Mouse (Mus musculus) thymus, postnatal 14 days (tissue): ENCODE measurements at regions not wholly inside any gene's neighbourhood (a gene's known extent, or its start where the extent isn't known, plus 50 kb on each side); places are given as distances from the start of the nearest gene placed in this dataset.

Experiments
- DNase-seq: peaks from one replicate; pipeline ENCODE4 v3.0.0; 2021

- DNase-seq: no peak
Measured at GRCm38 (mm10) chr5:119153086-119153485, 517.4 kb upstream of the Tbx3 start.

DNA sequence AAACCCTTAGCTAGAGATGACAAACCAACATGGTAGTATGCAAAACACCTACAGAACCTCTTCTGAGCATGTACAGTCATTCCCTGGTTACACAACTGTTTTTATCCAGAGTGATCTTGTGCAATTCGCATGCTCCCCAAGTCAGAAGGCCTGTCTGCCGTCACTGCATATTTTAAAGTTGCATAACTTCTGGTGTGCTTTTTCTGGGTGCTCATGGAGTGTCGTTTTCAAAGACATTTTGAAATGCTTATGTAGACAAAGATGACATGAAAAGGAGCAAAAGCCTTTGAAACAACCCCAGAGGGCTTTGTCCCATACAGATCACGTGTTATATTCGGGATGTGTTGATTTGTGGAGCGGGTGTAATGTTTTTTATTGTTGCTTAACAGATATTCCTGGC is 513.8 kb upstream of the Tbx3 start:
- no peak for DNase-seq

DNA sequence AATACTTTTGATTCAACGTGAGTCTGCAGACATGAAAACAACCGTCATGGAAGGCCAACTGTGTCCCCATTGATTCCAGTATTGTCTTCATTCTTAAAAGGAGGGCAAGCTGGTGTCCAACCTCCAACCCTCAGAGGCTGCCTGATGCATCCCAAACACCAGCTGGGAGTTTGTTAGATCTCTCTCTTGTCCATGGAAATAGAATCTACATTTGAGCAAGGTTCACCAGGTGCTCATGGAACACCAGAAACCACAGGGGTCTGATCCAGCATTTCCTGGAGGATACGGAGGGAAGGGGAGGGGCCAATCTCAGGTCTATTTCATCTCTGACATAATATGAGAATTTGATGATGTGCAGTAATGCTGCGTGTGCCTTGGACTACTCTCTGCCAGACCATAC is 512.3 kb upstream of the Tbx3 start:
- no peak for DNase-seq

GRCm38 (mm10) chr5:119162132-119162675 is 508.3 kb upstream of the Tbx3 start:
- DNase-seq: no peak

- DNase-seq: no peak
Measured at GRCm38 (mm10) chr5:119167718-119168117, 502.8 kb upstream of the Tbx3 start.

DNA sequence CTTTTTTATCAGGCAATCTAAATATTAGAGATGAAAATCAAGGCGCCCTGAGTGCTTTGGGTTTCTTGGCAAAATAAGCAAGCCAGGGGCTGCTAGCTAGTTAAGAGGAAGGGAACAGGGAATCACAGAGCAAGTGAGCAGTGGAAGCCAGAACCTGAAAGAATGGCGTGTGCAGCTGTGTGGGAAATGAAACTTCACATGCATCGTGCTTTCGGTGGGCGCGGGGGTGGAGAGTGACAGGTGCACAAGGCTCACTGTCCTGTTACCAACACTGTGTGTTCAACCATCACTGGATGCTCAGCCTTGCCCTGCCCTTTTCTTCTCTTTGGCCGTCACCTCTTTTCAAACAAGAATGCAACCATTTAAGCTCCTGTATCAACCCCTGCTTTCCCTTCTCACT is 501.2 kb upstream of the Tbx3 start:
- no peak for DNase-seq

DNA sequence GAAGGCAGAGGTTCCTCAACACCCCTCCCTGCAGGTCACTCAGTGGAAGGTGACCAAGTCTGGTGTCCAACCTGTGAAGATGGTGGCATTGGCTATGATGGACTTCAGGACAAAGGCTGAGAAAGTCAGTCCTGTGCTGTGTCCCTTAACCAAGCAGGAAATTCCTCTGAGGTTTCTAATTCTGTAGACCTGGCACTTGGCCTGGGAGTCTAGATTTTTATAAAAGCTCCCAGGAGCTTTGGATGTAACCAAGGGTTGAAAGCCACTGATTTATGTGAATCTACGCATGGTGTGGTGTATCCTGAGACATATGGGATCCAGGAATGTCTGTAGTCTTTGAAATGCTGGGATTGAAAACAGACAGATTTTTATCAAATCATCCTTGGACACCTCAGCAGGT is 498.8 kb upstream of the Tbx3 start:
- no peak for DNase-seq

GRCm38 (mm10) chr5:119178805-119179204 is 491.7 kb upstream of the Tbx3 start:
- no peak for DNase-seq

GRCm38 (mm10) chr5:119183545-119184047 is 486.9 kb upstream of the Tbx3 start:
- DNase-seq: no peak

DNA sequence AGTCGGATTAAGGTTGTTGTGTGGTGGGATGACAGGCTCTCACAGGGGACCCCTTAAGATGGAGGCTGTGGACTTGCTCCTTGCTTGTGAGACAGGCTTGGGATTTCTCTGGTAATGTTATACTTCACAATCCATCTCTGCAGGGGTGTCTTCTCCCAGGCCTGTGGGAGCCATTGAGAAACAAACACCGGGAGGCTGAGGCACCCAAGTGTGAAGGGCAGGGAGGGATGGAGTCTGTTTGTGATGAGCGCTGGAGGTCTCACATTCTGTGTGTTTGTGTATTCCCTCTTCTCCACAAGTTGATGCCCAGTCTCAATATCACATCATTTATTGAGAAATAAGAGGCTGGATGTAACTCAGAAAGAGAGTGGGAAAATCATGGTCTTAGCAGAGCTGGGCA is 483.9 kb upstream of the Tbx3 start:
- no peak for DNase-seq

DNA sequence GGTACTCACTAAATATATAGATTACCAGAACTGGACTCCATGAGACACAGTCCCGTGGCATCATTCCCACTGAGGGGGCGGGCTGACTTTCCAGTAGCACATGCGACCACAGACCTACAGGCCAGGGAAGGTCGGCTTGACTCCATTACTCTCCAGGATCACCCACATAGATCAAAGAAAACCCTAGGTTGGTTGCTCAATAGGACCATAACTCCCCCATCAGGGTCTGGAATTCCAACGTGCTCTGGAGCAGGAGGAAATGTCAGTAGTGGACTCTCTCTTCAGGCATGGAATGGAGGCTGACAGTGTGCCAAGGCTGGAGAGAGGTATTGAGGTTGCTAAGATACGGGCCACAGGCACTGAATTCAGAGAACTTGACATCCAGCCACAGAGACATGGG is 482.0 kb upstream of the Tbx3 start:
- DNase-seq: no peak

DNA sequence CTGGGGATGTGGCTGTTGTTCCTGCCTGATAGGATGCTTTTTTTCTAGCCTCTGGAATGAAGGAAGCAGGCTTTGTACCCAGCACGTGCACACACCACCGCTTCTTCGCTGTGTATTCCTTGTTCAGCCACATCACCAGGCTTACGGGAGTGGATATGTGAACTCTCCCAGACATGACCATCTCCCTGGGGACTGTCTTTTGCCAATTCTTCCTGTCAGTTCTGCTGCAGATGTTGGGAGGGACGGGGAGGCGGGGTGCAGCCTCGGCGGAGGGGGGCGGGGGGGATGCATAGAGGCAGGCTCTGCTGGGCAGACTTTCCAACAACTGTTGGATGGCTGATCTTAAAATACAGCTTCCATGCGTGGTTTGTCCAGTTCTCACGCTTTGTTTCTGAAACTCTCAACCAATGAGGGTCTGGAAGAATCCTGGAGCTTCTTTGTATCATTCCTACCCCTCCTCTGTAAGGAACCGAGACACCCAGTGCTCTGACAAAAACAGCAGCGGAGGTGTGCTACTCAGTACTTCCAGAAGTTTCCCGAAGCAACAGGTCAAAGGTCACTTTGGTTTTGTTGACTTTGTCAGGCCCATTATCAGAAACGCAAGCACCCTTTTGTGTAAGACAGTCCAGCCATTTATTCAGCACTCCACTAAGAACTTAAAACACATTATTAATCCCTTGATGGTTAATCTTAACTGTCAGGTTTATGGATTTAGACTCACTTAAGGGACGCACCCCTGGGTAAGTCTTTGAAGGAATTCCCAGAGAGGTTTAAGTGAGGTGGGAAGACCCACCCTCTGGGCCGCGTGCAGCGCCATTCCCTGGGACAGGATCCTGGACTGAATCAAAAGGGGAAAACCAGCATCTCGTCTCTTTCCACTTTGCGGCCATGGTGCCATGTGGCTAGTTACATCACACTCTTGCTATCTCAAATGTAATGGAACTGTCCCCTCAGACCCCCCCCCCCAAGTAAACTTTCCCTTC is 476.5 kb upstream of the Tbx3 start:
- DNase-seq: no peak

DNA sequence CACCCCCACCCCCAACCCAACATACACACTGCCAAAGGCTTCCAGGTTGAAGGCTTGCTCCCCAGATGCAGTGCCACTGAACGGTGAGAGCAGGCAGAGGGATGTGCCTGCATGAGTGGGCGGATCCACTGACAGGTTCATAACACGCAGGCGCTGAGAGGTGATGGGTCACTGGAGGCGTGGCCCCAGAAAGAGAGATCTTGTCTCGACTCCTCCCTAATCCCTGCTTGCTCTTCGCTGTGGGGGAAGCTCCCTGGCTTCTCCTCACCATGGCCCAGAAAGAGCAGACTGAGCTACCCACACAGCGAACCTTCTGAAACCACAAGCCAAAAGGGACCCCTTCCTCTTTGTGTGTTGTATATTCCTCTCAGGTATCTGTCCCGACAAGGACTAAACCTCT is 470.6 kb upstream of the Tbx3 start:
- no peak for DNase-seq

DNA sequence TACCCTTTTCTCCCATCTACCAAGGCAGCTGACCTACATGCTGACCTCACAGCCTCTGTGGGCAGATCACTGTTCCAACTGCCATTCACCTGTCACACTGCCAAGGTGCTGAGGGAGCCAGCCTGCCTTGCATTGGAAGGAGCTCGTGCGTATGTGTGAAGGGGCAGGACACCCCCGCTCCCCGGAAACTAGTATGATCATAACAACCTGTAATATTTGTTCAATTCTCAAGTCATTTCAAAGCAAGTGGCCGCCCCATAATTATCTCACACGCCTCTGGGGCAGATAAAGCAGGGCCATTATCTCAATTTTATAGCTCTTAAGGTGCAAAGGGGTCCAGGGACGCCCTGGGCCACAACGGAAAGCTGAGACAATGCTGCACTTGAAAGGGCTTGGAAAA is 469.2 kb upstream of the Tbx3 start:
- no peak for DNase-seq

GRCm38 (mm10) chr5:119204736-119205135 is 465.7 kb upstream of the Tbx3 start:
- DNase-seq: no peak

DNA sequence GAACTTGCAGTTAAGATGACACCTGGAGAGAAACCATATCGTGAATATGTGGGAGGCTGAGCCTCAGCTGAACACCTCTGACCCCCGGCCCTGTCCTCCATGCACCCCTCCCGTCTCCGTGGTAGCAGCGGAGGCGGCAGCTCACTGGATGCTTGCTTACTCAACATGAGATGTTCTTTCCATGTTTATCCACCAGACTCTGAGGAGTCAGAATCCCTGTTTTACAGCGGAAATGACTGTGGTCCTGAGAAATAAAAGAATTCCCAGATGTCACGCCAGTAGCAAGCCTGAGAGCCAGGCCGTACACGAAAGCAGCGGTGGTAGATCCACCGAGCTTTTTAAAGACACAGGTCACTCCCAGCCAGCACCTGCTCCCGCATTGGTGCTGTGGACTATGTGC is 462.4 kb upstream of the Tbx3 start:
- no peak for DNase-seq

GRCm38 (mm10) chr5:119213196-119213595 is 457.3 kb upstream of the Tbx3 start:
- DNase-seq: no peak

GRCm38 (mm10) chr5:119213692-119214357 is 456.6 kb upstream of the Tbx3 start:
- DNase-seq: no peak

- no peak for DNase-seq
Measured at GRCm38 (mm10) chr5:119214937-119215336, 455.5 kb upstream of the Tbx3 start.

- no peak for DNase-seq
Measured at GRCm38 (mm10) chr5:119215364-119215763, 455.1 kb upstream of the Tbx3 start.

- no peak for DNase-seq
Measured at GRCm38 (mm10) chr5:119216146-119216545, 454.3 kb upstream of the Tbx3 start.

DNA sequence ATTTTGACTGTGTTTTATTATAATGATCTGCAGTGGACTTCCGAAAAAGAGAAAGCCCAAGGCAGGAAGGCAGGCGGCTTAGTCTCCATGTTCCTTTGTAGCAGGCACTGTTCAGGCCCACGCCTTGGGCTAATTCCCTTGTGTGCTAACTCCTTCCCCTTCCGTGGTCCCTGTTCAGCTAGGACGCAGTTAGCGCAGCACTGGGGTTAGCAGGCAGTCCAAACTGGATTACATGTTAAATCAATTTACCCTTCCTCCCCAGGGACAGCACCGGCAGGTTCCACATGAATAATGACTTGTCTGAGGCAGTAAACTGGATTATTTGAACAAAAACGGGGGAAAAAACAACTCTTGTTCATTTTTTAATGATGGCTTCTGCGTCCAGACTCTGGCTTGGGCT is 453.4 kb upstream of the Tbx3 start:
- DNase-seq: no peak

GRCm38 (mm10) chr5:119228691-119229090 is 441.8 kb upstream of the Tbx3 start:
- DNase-seq: no peak

- DNase-seq: no peak
Measured at GRCm38 (mm10) chr5:119232941-119233340, 437.5 kb upstream of the Tbx3 start.
